ENCODE assay signal across 12 mouse cellular contexts in the genomic region with DNA sequence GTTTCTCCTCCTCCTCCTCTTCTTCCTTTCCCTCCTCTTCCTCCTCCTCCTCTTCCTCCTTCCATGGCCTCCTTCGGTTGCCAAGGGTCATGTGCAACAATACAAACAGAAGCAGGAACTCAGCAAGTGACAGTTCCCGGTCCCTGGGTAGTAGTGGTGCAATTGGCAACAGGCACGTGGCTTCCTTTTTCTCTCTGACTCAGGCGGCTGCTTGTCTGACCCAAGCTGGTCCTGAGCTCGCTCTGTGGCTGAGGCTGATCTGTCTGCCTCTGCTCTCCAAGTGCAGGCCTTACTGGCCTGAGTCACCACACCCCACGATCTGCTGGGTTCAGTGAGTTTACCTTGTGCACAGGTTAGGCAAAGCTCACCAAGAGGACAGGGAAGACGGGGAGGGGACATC. TPM values are rescaled to one million over a fixed set of nuclear protein-coding genes. Genes with fewer than 3 reads are reported as not detected.
DNase-seq lines count a peak whose midpoint lies in the region; ATAC-seq and TF ChIP-seq lines count a peak whose summit lies in the region.
"Had no signal": no experiment of that assay in that cellular context is flagged by ENCODE, and none has a peak within 500 bp of the region (broad histone marks: within the 10 kb centered on the region; RNA-seq: fewer than 3 reads in every experiment).

No protein-coding gene starts in this region.

- H3K9ac ChIP-seq in lung, postnatal 0 days (replicated peaks; ENCODE audit: low read depth), result no peak overlapping the region
- H3K9ac ChIP-seq: midbrain, embryonic 13.5 days had no signal

- ATAC-seq in lung, postnatal 0 days, result peak; percentile 58
- peak; percentile 63 to 85 for ATAC-seq in hematopoietic stem cell, adult 5-6 weeks (replicated peaks in 1 of 2; ENCODE audit: insufficient read depth in 1 of 2, low FRiP score in 2 of 2, low TSS enrichment in 1 of 2, low read depth in 1 of 2, poor library complexity in 2 of 2, severe bottlenecking in 2 of 2)
- peak; percentile 76 for ATAC-seq in neutrophil, adult 5-6 weeks (ENCODE audit: extremely low read depth, insufficient number of reproducible peaks, low FRiP score, poor library complexity, severe bottlenecking)
- ATAC-seq: midbrain, embryonic 13.5 days had no signal

- intact Hi-C loops in left cerebral cortex, postnatal 36 days (cut with DNase I), result no loop called here
- intact Hi-C loops in left cerebral cortex, postnatal 10 days (cut with DNase I), result no loop called here

- peak; percentile 31 to 78 for DNase-seq in heart, adult 18-20 months
- DNase-seq in heart, adult 8-10 months (ENCODE audit: low spot score), result no peak
- DNase-seq in lung, postnatal 0 days (ENCODE audit: low spot score), result peak; percentile 47
- DNase-seq in lung, adult 2 months, result no peak
- no peak for DNase-seq in left cerebral cortex, postnatal 36 days (ENCODE audit: low spot score in 2 of 2)
- no peak for DNase-seq in left cerebral cortex, postnatal 10 days (ENCODE audit: extremely low spot score in 1 of 2, low spot score in 2 of 2)
- DNase-seq: cerebellum, adult 8-10 months; left cerebral cortex, postnatal 4 days had no signal

- no peaks in the 10 kb centered on the region for H3K27me3 ChIP-seq in lung, postnatal 0 days (replicated peaks; ENCODE audit: insufficient read depth, low read length)
- H3K27me3 ChIP-seq: midbrain, embryonic 13.5 days had no signal

- TF ChIP-seq EP300 in lung, postnatal 0 days (IDR thresholded peaks at IDR 0.05), result 0 out of 2 replicates have a peak, but pooled peaks have one; percentile 19

- H3K4me2 ChIP-seq in lung, postnatal 0 days (replicated peaks; ENCODE audit: low read depth, low read length), result no peak overlapping the region
- H3K4me2 ChIP-seq: midbrain, embryonic 13.5 days had no signal

- no peak overlapping the region for H3K4me3 ChIP-seq in lung, postnatal 0 days (ENCODE audit: low read depth, low read length)
- H3K4me3 ChIP-seq in lung, adult 2 months (replicated peaks; ENCODE audit: extremely low read depth, low read depth, low read length), result no peak overlapping the region
- H3K4me3 ChIP-seq: midbrain, embryonic 13.5 days had no signal

- no peak for TF ChIP-seq POLR2A in lung, adult 2 months (IDR thresholded peaks at IDR 0.05; ENCODE audit: borderline replicate concordance, extremely low read depth, low read depth, low read length)

- H3K9me3 ChIP-seq in lung, postnatal 0 days (ENCODE audit: low read length), result no peaks in the 10 kb centered on the region
- H3K9me3 ChIP-seq: midbrain, embryonic 13.5 days had no signal

- H3K36me3 ChIP-seq in lung, postnatal 0 days (ENCODE audit: insufficient read depth, low read length), result no peaks in the 10 kb centered on the region
- H3K36me3 ChIP-seq: midbrain, embryonic 13.5 days had no signal

- no peak for TF ChIP-seq CTCF in lung, postnatal 0 days (IDR thresholded peaks at IDR 0.05)
- no peak for TF ChIP-seq CTCF in lung, adult 2 months (IDR thresholded peaks at IDR 0.05; ENCODE audit: insufficient read depth, low read length)

- 0 out of 2 replicates have a peak, but pooled peaks cover 3% of the 10 kb centered on the region for H3K4me1 ChIP-seq in lung, postnatal 0 days (ENCODE audit: insufficient read depth, low read depth, low read length)
- H3K4me1 ChIP-seq in lung, adult 2 months (ENCODE audit: control insufficient read depth, insufficient read depth, low read length), result peaks cover 3% of the 10 kb centered on the region

- H3K27ac ChIP-seq in lung, postnatal 0 days (ENCODE audit: low read length), result no peak overlapping the region
- H3K27ac ChIP-seq: kidney, postnatal 0 days; midbrain, embryonic 13.5 days had no signal

- WGBS in lung, postnatal 0 days, result 50% methylated on average over 7 of the region's 7 CpGs
- 34% methylated on average over 7 of the region's 7 CpGs for WGBS in lung, adult 2 months

RNA-seq across cellular contexts. Expression of gene Furin, which starts 21.1 kb away (rescaled TPM):
- 100 to 1,000 TPM; 103 to 114 TPM for total RNA-seq in heart, adult 18-20 months (2021)
- 100 to 1,000 TPM in 2 of 4 experiments, 10 to 100 TPM in 2; 91.9 to 122 (median 99.2) TPM for total RNA-seq in heart, adult 8-10 months (2022)
- 24.4 and 27.3 TPM in 2 replicates for polyA plus RNA-seq in lung, postnatal 0 days (2015; fragmentation: Nextera tagmentation; extraction: Ambion mirVana)
- 106 and 114 TPM in 2 replicates for polyA plus RNA-seq in lung, adult 2 months (2012; rRNA removed)
- total RNA-seq in hematopoietic stem cell, adult 5-6 weeks (2017), result 11.7 and 14.1 TPM in 2 replicates
- total RNA-seq in neutrophil, adult 5-6 weeks (2017), result 63.9 and 69.6 TPM in 2 replicates
- 10 to 100 TPM; 30.7 to 38.5 TPM for total RNA-seq in left cerebral cortex, postnatal 36 days (2021)
- 10 to 100 TPM; 44.8 TPM for total RNA-seq in left cerebral cortex, postnatal 10 days (2021)

RNA-seq across cellular contexts. Expression of gene Fes, which starts 38.6 kb away (rescaled TPM):
- total RNA-seq in heart, adult 18-20 months (2021), result 10 to 100 TPM in 1 of 2 experiments, 1 to 10 TPM in 1; 9.9 to 11.4 TPM
- 10 to 100 TPM in 2 of 4 experiments, 1 to 10 TPM in 2; 6.4 to 13.5 (median 9.1) TPM for total RNA-seq in heart, adult 8-10 months (2022)
- polyA plus RNA-seq in lung, postnatal 0 days (2015; fragmentation: Nextera tagmentation; extraction: Ambion mirVana), result 23.5 and 26.4 TPM in 2 replicates
- polyA plus RNA-seq in lung, adult 2 months (2012; rRNA removed), result 51.4 and 60.1 TPM in 2 replicates
- total RNA-seq in hematopoietic stem cell, adult 5-6 weeks (2017), result 52.5 and 84.0 TPM in 2 replicates
- 221 and 270 TPM in 2 replicates for total RNA-seq in neutrophil, adult 5-6 weeks (2017)
- 1 to 10 TPM; 6.0 to 7.1 TPM for total RNA-seq in left cerebral cortex, postnatal 36 days (2021)
- 1 to 10 TPM; 4.7 to 5.3 TPM for total RNA-seq in left cerebral cortex, postnatal 10 days (2021)

RNA-seq across cellular contexts. Expression of gene Man2a2, which starts 55.2 kb away (rescaled TPM):
- total RNA-seq in heart, adult 18-20 months (2021), result 10 to 100 TPM; 54.6 to 55.7 TPM
- 10 to 100 TPM; 61.2 to 66.5 (median 62.8) TPM for total RNA-seq in heart, adult 8-10 months (2022)
- 8.5 and 9.6 TPM in 2 replicates for polyA plus RNA-seq in lung, postnatal 0 days (2015; fragmentation: Nextera tagmentation; extraction: Ambion mirVana)
- polyA plus RNA-seq in lung, adult 2 months (2012; rRNA removed), result 93.7 and 96.3 TPM in 2 replicates
- total RNA-seq in hematopoietic stem cell, adult 5-6 weeks (2017), result 61.0 and 65.0 TPM in 2 replicates
- total RNA-seq in neutrophil, adult 5-6 weeks (2017), result 46.7 and 58.4 TPM in 2 replicates
- 100 to 1,000 TPM; 128 to 158 TPM for total RNA-seq in left cerebral cortex, postnatal 36 days (2021)
- total RNA-seq in left cerebral cortex, postnatal 10 days (2021), result 100 to 1,000 TPM; 106 to 108 TPM

Comparison
In these comparisons a context has a peak if more than half of its experiments do, and no peak if none do; other contexts are left out.
1. DNase-seq: peak in heart, adult 18-20 months (2 of 2) and lung, postnatal 0 days (single experiment); none in heart, adult 8-10 months (single experiment), lung, adult 2 months (single experiment), left cerebral cortex, postnatal 36 days (0 of 2) and left cerebral cortex, postnatal 10 days (0 of 2).
2. Peak in every context shown above with its lines, with median percentiles within 50 percentile points of each other: ATAC-seq.